Mouse (Mus musculus): ENCODE data around the gene Sart3. TPM values are rescaled to one million over a fixed set of nuclear protein-coding genes. Genes with fewer than 3 reads are reported as not detected.

The Sart3 gene
- polyA plus RNA-seq (2015; fragmentation: Illumina TruSeq; extraction: RNeasy Lipid Tissue Mini Kit (QIAGEN cat#74804); ENCODE audit: insufficient read depth, low replicate concordance), result 19.4 TPM

DNA sequence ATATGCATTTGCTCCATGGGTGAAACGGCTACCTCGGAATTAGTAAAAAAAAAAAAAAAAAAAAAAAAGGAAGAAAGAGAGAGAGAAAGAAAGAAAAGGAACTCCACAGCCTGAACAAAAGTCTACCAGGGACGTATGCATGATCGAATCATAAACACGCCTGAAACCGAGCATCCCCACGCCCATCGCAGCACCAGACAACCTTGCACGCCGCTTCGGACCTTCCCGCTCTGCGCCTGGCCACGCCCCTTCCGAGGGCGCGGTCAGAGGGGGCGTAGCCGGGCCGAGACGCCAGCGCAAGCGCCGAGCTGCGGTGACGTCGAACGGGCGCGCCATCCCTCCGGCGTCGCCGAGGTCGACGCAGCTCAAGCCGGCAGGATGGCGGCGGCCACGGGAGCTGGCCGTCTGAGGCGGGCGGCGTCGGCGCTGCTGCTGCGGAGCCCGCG, at the start of gene Sart3, which contains the start of gene Iscu:
Sart3 (minus strand) TSS at position 61 of the 446 bp plus-strand sequence.
Iscu (plus strand) TSS at position 299 of the 446 bp plus-strand sequence.

DNA sequence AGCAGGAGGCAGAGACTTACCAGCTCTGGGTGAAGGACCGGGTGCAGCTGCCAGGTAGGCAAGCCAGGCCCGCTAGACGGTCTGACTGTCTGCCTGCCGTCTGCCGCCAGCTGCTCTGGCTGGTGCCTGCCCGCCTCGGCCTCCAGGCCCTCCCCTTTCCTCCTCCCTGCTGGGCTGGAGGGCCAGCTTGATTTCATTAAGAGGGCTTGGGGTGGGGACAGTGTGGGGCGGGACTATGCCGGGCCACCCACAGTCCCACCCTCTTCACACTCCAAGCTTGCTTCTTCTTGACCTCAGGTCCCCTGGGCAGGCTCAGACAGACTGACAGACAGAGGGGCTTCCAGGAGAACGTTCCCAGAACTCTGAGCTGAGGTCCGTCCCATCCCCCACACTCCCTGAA, 28.0 kb upstream of the Sart3 start, which contains the start of gene Tmem119:
Tmem119 (minus strand) TSS at position 237 of the 400 bp plus-strand sequence.

GRCm38 (mm10) chr5:113735345-113736112, 36.8 kb downstream of the Sart3 start, which contains the start of gene Ficd:
Gene Ficd (plus strand): TSS chr5:113735803.

DNA sequence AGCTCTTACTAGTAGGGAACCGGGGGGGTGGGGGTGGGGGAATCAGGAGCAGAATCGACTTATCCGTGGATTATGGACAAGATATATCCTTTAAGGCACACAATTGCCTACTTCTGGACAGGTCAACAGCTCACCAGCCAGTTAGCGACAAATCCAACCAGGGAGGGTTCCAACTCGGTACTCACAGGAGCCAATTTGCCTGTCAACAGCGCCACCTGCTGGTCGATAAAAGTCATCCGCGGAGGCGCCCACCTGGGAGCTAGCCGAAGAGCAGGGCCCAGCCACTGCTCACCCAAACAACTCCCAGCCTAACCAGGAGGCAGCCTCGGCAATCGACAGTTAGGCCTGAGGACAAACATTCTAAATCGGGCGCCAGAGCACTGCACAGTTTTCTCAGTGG, 47.9 kb downstream of the Sart3 start, which contains the start of gene 1700069L16Rik:
1700069L16Rik (minus strand) TSS at position 327 of the 400 bp plus-strand sequence.

Other genes starting within 250 kb of the Sart3 start
- 8.9 TPM for gene Cmklr1, start 122.1 kb downstream of the Sart3 start, polyA plus RNA-seq (2015; fragmentation: Illumina TruSeq; extraction: RNeasy Lipid Tissue Mini Kit (QIAGEN cat#74804); ENCODE audit: insufficient read depth, low replicate concordance)
- not detected for gene 1700069L16Rik, start 47.7 kb downstream of the Sart3 start, polyA plus RNA-seq (2015; fragmentation: Illumina TruSeq; extraction: RNeasy Lipid Tissue Mini Kit (QIAGEN cat#74804); ENCODE audit: insufficient read depth, low replicate concordance)
- 3.3 TPM for gene Ficd, start 36.7 kb downstream of the Sart3 start, polyA plus RNA-seq (2015; fragmentation: Illumina TruSeq; extraction: RNeasy Lipid Tissue Mini Kit (QIAGEN cat#74804); ENCODE audit: insufficient read depth, low replicate concordance)
- 87.0 TPM for gene Iscu, start 238 bp upstream of the Sart3 start, polyA plus RNA-seq (2015; fragmentation: Illumina TruSeq; extraction: RNeasy Lipid Tissue Mini Kit (QIAGEN cat#74804); ENCODE audit: insufficient read depth, low replicate concordance)
- 0.99 TPM for gene Tmem119, start 28.0 kb upstream of the Sart3 start, polyA plus RNA-seq (2015; fragmentation: Illumina TruSeq; extraction: RNeasy Lipid Tissue Mini Kit (QIAGEN cat#74804); ENCODE audit: insufficient read depth, low replicate concordance)
- gene Selplg, start 60.1 kb upstream of the Sart3 start, polyA plus RNA-seq (2015; fragmentation: Illumina TruSeq; extraction: RNeasy Lipid Tissue Mini Kit (QIAGEN cat#74804); ENCODE audit: insufficient read depth, low replicate concordance), result 85.0 TPM
- gene Coro1c, start 136.2 kb upstream of the Sart3 start, polyA plus RNA-seq (2015; fragmentation: Illumina TruSeq; extraction: RNeasy Lipid Tissue Mini Kit (QIAGEN cat#74804); ENCODE audit: insufficient read depth, low replicate concordance), result 48.3 TPM
- 13.2 TPM for gene Ssh1, start 221.4 kb upstream of the Sart3 start, polyA plus RNA-seq (2015; fragmentation: Illumina TruSeq; extraction: RNeasy Lipid Tissue Mini Kit (QIAGEN cat#74804); ENCODE audit: insufficient read depth, low replicate concordance)
- gene Dao, start 231.2 kb upstream of the Sart3 start, polyA plus RNA-seq (2015; fragmentation: Illumina TruSeq; extraction: RNeasy Lipid Tissue Mini Kit (QIAGEN cat#74804); ENCODE audit: insufficient read depth, low replicate concordance), result 0.33 TPM